Mouse (Mus musculus): ENCODE results near the gene Gm45837. TPM values are rescaled to one million over a fixed set of nuclear protein-coding genes. Genes with fewer than 3 reads are reported as not detected.
A peak's percentile ranks its signal among the peaks of the same experiment; 100 is the strongest.

Gene Gm45837
- polyA plus RNA-seq, 1 experiment from 2014 or later: not detected

- Histone ChIP-seq H3K9me3 (no peaks in the 10 kb centered on the region), H3K27me3 (replicated peaks) (no peaks in the 10 kb centered on the region), H3K4me2 (replicated peaks) (0 out of 2 replicates have a peak overlapping the region, but pooled peaks have one; percentile 1), H3K4me3 (no peak overlapping the region), H3K36me3 (no peaks in the 10 kb centered on the region), H3K4me1 (peaks cover 4% of the 10 kb centered on the region; the same call in 1 of the 2 replicates), H3K27ac (no peak overlapping the region), H3K9ac (0 out of 2 replicates have a peak overlapping the region, but pooled peaks have one; percentile 9)
- WGBS: 73% methylated on average over 5 of the region's 5 CpGs
- ATAC-seq (ENCODE audit: low FRiP score, low read depth): no peak
Measured at GRCm38 (mm10) chr7:101378796-101379465, 31.8 kb upstream of the Gm45837 start.

DNA sequence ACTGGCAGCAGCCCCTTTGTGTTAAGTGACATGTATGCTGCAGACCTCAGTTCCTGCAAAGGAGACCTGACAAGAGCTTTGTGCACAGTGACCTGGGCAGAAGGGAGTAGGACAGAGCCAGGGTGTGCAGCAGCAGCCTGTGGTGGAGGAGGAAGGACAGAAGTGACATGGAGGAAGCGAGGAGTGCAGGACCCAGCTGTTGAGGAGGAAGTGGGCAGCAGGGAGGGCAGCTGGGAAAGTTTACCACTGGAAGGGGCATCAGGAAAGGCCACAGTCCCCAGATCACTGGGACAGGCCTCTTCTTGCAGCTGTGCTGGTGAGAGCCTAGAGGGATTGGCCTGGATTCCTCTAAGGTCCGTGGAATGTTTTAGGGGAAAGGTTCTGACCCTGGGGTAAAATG is 31.0 kb upstream of the Gm45837 start:
- H3K4me1 ChIP-seq: peaks cover 5% of the 10 kb centered on the region; the same call in 1 of the 2 replicates

GRCm38 (mm10) chr7:101381512-101381911 is 29.2 kb upstream of the Gm45837 start:
- Histone ChIP-seq H3K27ac (no peak overlapping the region), H3K4me1 (peaks cover 12% of the 10 kb centered on the region; the same call in 1 of the 2 replicates), H3K27me3 (replicated peaks) (no peaks in the 10 kb centered on the region), H3K4me3 (no peak overlapping the region), H3K9me3 (no peaks in the 10 kb centered on the region), H3K36me3 (no peaks in the 10 kb centered on the region), H3K4me2 (replicated peaks) (no peak overlapping the region), H3K9ac (no peak overlapping the region)
- WGBS: 88% methylated on average over 6 of the region's 6 CpGs
- no peak for ATAC-seq (ENCODE audit: low FRiP score, low read depth)

More for the DNA sequence above, 31.0 kb upstream of the Gm45837 start:
- ATAC-seq (ENCODE audit: low FRiP score, low read depth): no peak
- H3K27ac ChIP-seq: no peak overlapping the region
- H3K36me3 ChIP-seq: no peaks in the 10 kb centered on the region
- no peaks in the 10 kb centered on the region for H3K27me3 ChIP-seq (replicated peaks)
- no peaks in the 10 kb centered on the region for H3K9me3 ChIP-seq
- H3K4me3 ChIP-seq: no peak overlapping the region
- 67% methylated on average over 2 of the region's 2 CpGs for WGBS
- no peak overlapping the region for H3K4me2 ChIP-seq (replicated peaks)
- H3K9ac ChIP-seq: no peak overlapping the region

DNA sequence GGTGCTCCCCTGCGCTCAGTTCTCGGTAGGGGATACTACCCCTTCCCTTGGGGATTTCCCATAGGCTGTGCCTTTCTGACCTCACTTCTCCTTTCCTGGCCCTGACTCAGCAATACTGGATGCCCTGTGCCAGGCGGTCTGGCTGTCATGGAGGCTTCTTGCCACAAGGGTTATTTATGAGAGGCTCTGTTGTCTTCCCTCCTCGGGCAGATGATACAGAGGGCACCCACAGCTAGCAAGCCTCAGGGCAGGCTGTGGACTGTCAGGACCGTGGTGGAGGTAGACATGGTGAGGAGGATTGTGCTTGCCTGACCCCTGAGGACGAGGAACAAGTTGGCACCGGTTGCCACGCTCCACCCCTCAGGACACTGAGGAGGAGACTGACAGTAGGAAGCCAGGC is 28.3 kb upstream of the Gm45837 start:
- H3K4me1 ChIP-seq: peaks cover 12% of the 10 kb centered on the region; the same call in 1 of the 2 replicates
- no peak overlapping the region for H3K27ac ChIP-seq
- no peak overlapping the region for H3K4me2 ChIP-seq (replicated peaks)
- H3K27me3 ChIP-seq (replicated peaks): no peaks in the 10 kb centered on the region
- no peaks in the 10 kb centered on the region for H3K36me3 ChIP-seq
- no peaks in the 10 kb centered on the region for H3K9me3 ChIP-seq
- no peak overlapping the region for H3K9ac ChIP-seq
- 59% methylated on average over 8 of the region's 8 CpGs for WGBS
- no peak overlapping the region for H3K4me3 ChIP-seq
- no peak for ATAC-seq (ENCODE audit: low FRiP score, low read depth)

DNA sequence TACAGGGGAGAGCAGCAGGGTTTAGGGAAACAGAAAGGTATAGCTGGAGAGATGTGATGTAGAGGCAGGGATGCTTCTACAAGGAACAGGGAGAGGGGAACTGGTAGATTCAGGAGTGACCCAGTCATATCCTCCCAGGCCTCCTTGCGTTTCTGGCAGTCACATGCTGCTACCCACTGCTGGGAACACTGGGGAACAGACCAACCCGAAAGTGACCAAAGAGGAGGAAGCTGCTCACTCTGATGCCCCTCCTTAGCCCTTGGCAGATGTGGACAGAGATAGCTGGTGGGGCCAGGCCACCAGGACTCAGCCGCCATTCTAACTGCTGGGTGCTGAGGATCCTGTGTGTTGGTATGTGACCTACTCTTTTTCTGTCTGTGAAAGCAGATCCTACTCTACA is 26.9 kb upstream of the Gm45837 start:
- Histone ChIP-seq H3K9me3 (no peaks in the 10 kb centered on the region), H3K27me3 (replicated peaks) (no peaks in the 10 kb centered on the region), H3K4me1 (0 out of 2 replicates have a peak, but pooled peaks cover 7% of the 10 kb centered on the region), H3K27ac (no peak overlapping the region), H3K4me2 (replicated peaks) (no peak overlapping the region), H3K36me3 (no peaks in the 10 kb centered on the region), H3K4me3 (no peak overlapping the region), H3K9ac (no peak overlapping the region)
- 75% methylated on average over 3 of the region's 3 CpGs for WGBS
- ATAC-seq (ENCODE audit: low FRiP score, low read depth): no peak

- Histone ChIP-seq H3K4me1 (0 out of 2 replicates have a peak, but pooled peaks cover 7% of the 10 kb centered on the region), H3K9me3 (no peaks in the 10 kb centered on the region), H3K4me3 (no peak overlapping the region), H3K9ac (no peak overlapping the region), H3K27me3 (replicated peaks) (no peaks in the 10 kb centered on the region), H3K36me3 (no peaks in the 10 kb centered on the region), H3K27ac (no peak overlapping the region), H3K4me2 (replicated peaks) (no peak overlapping the region)
- ATAC-seq (ENCODE audit: low FRiP score, low read depth): no peak
- 58% methylated on average over 10 of the region's 10 CpGs for WGBS
Measured at GRCm38 (mm10) chr7:101384931-101385330, 25.8 kb upstream of the Gm45837 start.

DNA sequence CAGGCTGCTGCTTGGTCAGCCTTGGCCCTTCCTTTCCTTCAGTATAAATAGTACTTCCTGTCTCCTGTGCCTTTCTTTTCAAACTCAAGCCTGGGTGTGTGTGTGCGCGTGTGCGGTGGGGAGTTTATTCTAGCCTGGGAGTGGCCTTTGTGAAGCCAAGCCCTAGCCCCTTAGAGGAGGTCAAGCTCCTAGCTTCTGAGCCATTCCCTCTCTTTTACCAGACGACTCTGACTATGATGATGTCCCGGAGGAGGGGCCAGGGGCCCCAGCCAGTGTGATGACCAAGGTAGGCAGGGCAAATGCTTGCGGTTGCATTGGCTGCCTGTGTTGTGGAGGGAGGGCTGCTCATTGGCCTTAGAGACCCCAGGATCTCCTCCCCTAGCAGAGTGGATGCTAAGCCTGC is 25.4 kb upstream of the Gm45837 start:
- ATAC-seq (ENCODE audit: low FRiP score, low read depth): no peak
- 49% methylated on average over 6 of the region's 6 CpGs for WGBS

DNA sequence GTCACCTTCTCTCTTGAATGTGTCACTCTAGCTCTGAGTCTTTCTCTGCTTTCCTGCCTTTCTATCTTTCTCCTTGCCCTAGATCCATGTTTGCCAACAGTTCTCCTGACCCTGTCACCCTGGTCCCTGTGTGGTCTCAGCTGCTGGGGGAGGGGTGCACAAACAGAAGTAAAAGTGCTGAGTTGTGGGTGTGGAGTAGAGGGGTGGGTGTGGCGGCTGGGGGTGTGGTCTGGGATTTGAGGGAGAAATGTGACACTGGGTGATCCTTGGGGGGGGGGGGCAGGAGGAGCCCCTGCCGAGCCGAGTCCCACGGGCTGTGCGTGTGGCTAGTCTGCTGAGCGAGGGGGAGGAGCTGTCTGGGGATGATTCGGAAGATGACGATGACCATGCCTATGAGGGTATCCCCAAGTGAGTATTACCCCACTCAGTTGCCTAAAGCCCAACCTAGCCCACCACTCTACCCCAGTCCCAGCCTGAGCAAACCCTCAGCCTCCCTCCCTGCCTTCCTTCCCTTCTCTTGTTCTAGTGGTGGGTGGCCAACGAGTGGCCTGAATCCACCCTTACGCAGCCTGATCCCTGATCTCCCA is 24.7 kb upstream of the Gm45837 start:
- H3K9ac ChIP-seq: no peak overlapping the region
- H3K4me1 ChIP-seq: 0 out of 2 replicates have a peak, but pooled peaks cover 7% of the 10 kb centered on the region
- H3K36me3 ChIP-seq: no peaks in the 10 kb centered on the region
- no peak for ATAC-seq (ENCODE audit: low FRiP score, low read depth)
- no peaks in the 10 kb centered on the region for H3K27me3 ChIP-seq (replicated peaks)
- no peak overlapping the region for H3K4me3 ChIP-seq
- H3K27ac ChIP-seq: no peak overlapping the region
- no peak overlapping the region for H3K4me2 ChIP-seq (replicated peaks)
- 64% methylated on average over 10 of the region's 10 CpGs for WGBS
- no peaks in the 10 kb centered on the region for H3K9me3 ChIP-seq

More for the DNA sequence above, 25.4 kb upstream of the Gm45837 start:
- Histone ChIP-seq H3K9me3 (no peaks in the 10 kb centered on the region), H3K4me2 (replicated peaks) (no peak overlapping the region), H3K36me3 (no peaks in the 10 kb centered on the region), H3K4me1 (0 out of 2 replicates have a peak, but pooled peaks cover 7% of the 10 kb centered on the region), H3K27me3 (replicated peaks) (no peaks in the 10 kb centered on the region), H3K27ac (no peak overlapping the region), H3K4me3 (no peak overlapping the region), H3K9ac (no peak overlapping the region)

DNA sequence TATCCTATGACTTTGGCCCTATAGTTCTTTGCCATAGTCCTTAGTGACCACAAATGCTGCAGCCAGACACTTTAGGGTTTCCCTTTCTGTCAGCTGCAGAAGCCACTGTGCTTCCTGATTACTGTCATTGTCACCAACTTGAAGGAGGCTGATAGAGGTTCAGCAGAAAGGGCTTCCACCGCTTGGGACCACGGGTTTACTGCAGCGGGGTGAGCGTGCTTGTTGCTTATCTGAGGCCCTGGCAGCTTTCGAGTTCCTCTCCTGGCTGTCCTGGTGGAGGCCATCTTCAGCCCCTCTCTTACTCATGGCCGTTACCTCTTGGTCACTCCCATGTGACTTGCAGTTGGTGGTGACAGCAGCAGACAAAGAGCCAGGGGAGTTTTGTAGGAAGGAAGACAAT is 21.4 kb upstream of the Gm45837 start:
- Histone ChIP-seq H3K9me3 (no peaks in the 10 kb centered on the region), H3K36me3 (no peaks in the 10 kb centered on the region), H3K4me3 (no peak overlapping the region), H3K27ac (no peak overlapping the region), H3K9ac (no peak overlapping the region), H3K27me3 (replicated peaks) (no peaks in the 10 kb centered on the region), H3K4me2 (replicated peaks) (no peak overlapping the region), H3K4me1 (peaks cover 15% of the 10 kb centered on the region; the same call in 1 of the 2 replicates)
- WGBS: 91% methylated on average over 6 of the region's 6 CpGs
- no peak for ATAC-seq (ENCODE audit: low FRiP score, low read depth)

DNA sequence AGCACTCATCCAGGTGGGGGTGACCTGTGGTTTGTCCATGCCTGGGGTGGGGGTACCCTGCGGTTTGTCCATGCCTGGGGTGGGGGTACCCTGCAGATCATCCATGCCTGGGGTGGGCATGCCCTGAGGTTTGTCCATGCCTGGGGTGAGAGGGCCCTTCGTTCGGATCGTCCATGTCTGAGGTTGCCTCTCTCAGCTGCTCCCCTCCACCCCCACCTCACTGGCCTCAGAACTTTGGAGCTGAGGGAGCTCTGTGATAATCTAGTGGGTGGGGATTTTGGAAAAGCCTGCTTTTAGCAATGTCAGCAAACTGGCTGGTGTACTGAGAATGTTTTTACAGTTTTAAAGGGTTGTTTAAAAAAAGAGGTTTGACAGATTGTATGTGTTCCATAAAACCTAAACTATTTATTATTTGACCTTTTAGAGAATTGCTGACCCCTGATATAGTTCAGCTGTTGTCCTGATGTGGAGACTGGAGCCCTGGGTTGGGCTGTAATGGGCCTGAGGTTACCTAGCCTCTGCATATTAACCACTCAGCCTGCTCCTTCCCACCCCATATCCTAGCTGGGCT is 18.7 kb upstream of the Gm45837 start:
- WGBS: 81% methylated on average over 4 of the region's 4 CpGs
- H3K4me1 ChIP-seq: peaks cover 8% of the 10 kb centered on the region; the same call in 1 of the 2 replicates
- ATAC-seq (ENCODE audit: low FRiP score, low read depth): no peak
- no peak overlapping the region for H3K4me2 ChIP-seq (replicated peaks)
- H3K9ac ChIP-seq: no peak overlapping the region
- H3K27ac ChIP-seq: no peak overlapping the region
- no peaks in the 10 kb centered on the region for H3K27me3 ChIP-seq (replicated peaks)
- H3K9me3 ChIP-seq: no peaks in the 10 kb centered on the region
- H3K4me3 ChIP-seq: no peak overlapping the region
- no peaks in the 10 kb centered on the region for H3K36me3 ChIP-seq

DNA sequence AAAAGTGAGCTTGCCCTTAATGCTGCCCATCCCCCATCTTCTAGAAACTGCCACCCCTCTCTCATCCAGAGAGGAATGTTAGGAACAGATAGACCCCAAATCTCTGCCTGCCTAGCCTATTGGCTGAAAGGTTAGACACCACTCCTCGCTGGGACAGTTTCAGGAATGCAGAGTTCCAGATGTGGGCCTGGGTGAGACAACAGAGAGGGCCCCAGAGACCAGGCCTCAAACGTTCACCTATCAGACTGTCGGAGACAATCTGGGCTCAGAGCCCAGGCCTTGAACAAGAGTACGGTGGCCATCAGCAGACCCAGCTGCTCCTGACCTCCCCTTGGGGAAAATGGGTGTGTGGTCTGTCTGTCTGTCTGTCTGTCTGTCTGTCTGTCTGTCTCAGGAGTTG is 17.7 kb upstream of the Gm45837 start:
- ATAC-seq (ENCODE audit: low FRiP score, low read depth): no peak
- no peak overlapping the region for H3K4me3 ChIP-seq
- no peaks in the 10 kb centered on the region for H3K36me3 ChIP-seq
- H3K9me3 ChIP-seq: no peaks in the 10 kb centered on the region
- peaks cover 8% of the 10 kb centered on the region; the same call in 1 of the 2 replicates for H3K4me1 ChIP-seq
- no peak overlapping the region for H3K4me2 ChIP-seq (replicated peaks)
- H3K27ac ChIP-seq: no peak overlapping the region
- WGBS: 64% methylated on average over 4 of the region's 4 CpGs
- no peaks in the 10 kb centered on the region for H3K27me3 ChIP-seq (replicated peaks)
- H3K9ac ChIP-seq: no peak overlapping the region

DNA sequence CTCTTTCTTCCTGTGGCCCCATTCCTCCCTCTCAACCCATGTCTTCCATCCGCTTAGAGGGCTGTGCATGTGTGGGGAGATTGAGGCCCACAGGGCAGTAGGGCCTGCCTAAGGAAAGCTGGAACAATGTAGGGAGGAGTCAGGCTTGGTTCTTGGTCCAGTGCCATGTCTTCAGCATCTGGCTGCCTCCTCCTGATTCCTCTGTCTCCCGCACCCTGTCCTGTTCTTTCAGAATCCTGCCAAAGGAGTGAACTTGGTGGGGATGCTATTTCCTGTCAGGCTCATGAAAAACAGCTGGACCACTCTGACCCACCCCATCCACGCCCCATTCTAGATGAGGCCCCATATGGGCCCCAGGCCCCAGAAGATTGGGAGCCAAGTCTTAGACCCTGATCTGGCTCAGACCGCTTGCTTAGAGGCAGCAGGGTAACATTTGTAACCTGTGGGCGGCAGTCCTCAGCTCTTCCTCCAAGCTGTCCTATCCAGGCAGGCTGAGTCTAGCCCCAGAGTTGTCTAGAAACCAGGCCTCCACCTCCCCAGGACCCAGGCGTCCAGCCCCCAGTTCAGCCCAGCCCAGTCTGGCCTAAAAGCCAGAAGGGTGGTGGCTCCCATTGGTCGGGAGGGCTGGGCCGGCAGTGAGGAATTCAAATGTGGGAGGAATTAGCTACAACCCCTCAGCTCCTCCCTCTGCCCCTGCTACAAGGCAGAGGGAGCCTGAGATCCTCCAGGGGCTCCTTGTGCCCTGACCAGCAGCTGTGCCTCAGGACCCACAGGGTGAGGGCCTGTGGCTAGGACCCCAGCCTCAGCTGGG is 16.8 kb upstream of the Gm45837 start:
- ATAC-seq (ENCODE audit: low FRiP score, low read depth): no peak
- no peak overlapping the region for H3K27ac ChIP-seq
- H3K4me2 ChIP-seq (replicated peaks): no peak overlapping the region
- no peak overlapping the region for H3K4me3 ChIP-seq
- H3K27me3 ChIP-seq (replicated peaks): no peaks in the 10 kb centered on the region
- H3K36me3 ChIP-seq: no peaks in the 10 kb centered on the region
- H3K9ac ChIP-seq: no peak overlapping the region
- WGBS: 38% methylated on average over 8 of the region's 8 CpGs
- H3K4me1 ChIP-seq: peaks cover 8% of the 10 kb centered on the region; the same call in 1 of the 2 replicates
- no peaks in the 10 kb centered on the region for H3K9me3 ChIP-seq

Data from neural tube, embryonic 12.5 days (tissue).